Mouse (Mus musculus): Measurements from ENCODE around the gene Gm9844.

- TF ChIP-seq POLR2A (IDR thresholded peaks at IDR 0.05; ENCODE audit: extremely low read depth, insufficient read depth, low read length) (no peak), CTCF (IDR thresholded peaks at IDR 0.05; ENCODE audit: extremely low read depth, insufficient read depth, low read length) (no peak)
Measured at GRCm38 (mm10) chr7:24889431-24890220, 27.6 kb downstream of the Gm9844 start.
